Mouse (Mus musculus) mature B cell (primary cell): Measurements from ENCODE around the gene Camk1d.
"Not testable (repeated sequence)": the region's sequence is repeated elsewhere in the genome, so short reads cannot be mapped to it uniquely, and the experiment has no call there.

Experiments
- in situ Hi-C: fragments of 300-500 bp; cut with MboI; formaldehyde crosslinking; loops from 2 replicates; pipeline ENCODE4 v1.14.3; 2019

Gene Camk1d

GRCm38 (mm10) chr2:5572314-5573006 is 141.9 kb downstream of the Camk1d start:
- in situ Hi-C loops: no loop called here

- in situ Hi-C loops: no loop called here
Measured at GRCm38 (mm10) chr2:5566611-5567010, 147.7 kb downstream of the Camk1d start.

DNA sequence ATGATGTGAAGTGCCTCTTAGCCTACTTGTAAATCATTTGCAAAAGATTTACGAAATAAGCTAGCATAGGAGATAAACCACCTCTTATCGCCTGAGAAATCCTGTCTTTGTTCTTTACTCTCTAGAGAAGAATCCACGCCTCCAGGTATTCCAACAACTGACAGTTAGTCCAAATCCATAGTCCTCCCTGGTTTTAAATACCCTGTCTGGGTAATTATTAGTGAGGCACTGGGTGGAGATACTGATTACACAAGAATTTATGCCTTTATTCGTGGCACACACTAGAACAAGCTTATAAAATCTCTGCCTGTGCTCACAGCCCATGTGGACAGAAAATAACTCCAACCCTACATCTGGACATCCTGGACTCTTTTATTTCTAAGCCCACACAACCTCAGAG is 150.6 kb downstream of the Camk1d start:
- in situ Hi-C loops: no loop called here

GRCm38 (mm10) chr2:5561446-5561845 is 152.9 kb downstream of the Camk1d start:
- in situ Hi-C loops: no loop called here

DNA sequence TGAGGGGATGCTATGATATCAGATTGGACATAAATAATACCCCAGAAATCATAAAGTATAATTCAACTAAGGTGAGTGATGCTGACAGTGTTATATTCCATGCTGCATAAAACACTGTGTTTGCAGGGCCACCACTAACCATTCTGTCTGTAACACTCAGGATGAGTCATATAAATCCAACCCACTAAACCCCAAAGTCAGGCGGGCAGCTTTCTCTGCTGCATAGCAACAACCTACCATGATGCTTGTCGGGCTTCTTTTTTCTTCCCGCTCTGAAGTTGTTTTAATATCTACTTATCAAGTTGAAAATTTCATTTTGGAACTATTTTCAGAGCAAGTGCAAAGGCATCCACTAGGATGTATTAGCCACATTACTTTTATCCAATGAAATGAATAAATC is 161.1 kb downstream of the Camk1d start:
- in situ Hi-C loops: no loop called here

GRCm38 (mm10) chr2:5551758-5552255 is 162.5 kb downstream of the Camk1d start:
- in situ Hi-C loops: no loop called here

DNA sequence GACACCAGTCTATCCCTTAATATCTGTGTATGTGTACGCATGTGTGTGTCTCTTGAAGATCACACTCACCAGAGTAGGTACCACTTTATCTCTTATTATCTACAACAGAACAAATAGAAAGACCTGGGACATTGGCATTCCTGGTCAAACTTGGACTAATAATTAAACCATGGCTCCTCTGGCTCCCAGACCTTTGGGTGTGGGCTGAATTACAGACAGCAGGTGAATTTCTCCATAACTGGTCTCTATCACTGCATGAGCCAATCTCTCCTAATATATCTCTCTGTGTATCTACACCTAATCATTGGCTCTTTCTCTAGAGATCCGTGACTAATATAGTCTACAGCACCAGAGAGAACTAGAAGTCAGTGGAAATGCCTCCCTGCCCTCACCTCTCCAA is 165.0 kb downstream of the Camk1d start:
- in situ Hi-C loops: no loop called here

GRCm38 (mm10) chr2:5548872-5549271 is 165.4 kb downstream of the Camk1d start:
- in situ Hi-C loops: no loop called here

DNA sequence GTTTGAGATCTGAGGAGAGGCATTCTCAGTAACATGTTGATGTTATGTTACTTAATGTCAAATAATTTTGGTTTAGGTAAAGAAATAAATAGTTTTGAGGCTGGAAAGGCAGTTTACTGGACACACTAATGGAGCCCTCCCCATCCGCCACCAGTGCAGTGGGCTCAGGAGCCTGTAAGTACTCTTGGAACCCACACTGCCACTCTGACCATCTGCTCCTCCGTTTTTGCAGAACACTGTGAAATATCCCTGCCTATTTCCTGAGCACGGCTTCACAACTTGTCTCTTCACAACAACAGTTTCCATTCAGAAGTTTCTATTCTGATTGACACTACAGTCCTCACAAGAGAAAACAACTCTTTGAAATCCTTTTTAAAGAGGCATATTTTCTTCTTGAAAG is 173.4 kb downstream of the Camk1d start:
- in situ Hi-C loops: no loop called here

DNA sequence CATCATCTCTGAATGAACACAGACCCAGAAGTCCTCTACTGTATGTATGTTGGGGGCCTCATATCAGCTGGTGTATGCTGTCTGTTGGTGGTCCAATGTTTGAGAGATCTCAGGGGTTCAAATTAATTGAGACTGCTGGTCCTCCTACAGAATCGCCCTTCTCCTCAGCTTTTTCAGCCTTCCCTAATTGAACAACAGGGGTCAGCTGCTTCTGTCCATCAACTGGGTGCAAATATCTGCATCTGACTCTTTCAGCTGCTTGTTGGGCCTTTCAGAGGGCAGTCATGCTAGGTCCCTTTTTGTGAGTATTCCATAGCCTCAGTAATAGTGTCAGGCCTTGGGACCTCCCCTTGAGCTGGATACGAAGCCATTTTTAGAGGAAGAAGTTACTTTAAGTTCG is 174.4 kb downstream of the Camk1d start:
- in situ Hi-C loops: not testable (repeated sequence)

GRCm38 (mm10) chr2:5533868-5534267 is 180.4 kb downstream of the Camk1d start:
- in situ Hi-C loops: no loop called here

DNA sequence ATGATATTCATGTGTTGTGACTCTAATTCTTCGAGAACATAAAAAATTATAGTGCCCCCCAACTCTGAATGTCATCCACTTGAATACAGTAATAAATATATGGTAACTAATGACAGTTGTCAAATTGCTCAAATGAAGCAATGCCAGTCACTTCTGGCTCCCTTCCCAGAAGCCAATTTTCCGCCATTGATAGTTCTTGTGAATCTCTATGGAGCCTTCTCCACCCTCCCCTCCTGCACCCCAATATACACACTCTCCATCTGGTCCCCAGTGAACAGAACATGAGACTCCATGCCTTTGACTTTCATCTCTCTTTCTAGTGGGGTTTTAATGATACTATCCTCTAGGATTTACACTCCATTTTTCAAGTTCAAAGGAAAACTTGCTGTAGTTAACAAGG is 184.3 kb downstream of the Camk1d start:
- in situ Hi-C loops: no loop called here

GRCm38 (mm10) chr2:5519221-5519669 is 195.1 kb downstream of the Camk1d start:
- in situ Hi-C loops: no loop called here

DNA sequence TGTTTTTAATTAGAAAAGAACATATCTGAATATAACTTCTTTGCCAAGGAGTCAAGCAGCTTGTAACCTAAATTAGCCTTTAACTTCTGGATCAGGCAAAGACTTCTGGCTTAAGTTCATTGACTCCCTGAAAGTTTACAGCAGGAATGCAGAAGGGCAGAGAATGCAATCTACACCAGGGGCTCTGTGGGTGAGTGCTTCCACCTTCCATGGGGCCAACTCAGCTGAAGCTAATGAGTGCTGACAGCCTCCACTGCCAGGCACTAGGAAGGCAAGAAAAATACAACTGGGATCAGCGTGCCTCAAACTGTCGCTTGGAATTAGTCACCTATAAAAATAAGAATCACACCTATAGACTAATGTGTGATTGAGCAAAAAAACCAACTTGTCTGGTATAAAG is 199.2 kb downstream of the Camk1d start:
- in situ Hi-C loops: no loop called here

GRCm38 (mm10) chr2:5514095-5514494 is 200.2 kb downstream of the Camk1d start:
- in situ Hi-C loops: no loop called here

DNA sequence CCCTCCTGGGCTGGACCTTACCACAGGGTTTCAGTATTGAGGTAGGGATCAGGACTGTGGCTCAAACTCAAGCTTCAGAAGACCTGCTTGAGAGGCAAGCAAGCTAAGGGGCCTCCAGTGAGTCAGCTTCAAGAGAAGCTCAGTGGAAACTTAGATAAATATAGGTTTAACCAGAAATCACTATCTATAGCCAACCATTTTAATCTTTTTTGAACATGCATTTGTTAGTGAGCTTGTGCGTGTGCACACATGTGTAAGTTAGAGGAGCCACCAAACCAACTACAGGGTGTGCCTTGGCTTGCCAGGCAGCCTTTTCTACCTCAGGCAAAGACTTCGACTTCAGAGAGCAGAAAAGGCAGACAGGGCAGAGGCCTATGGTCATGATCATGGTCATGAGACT is 200.7 kb downstream of the Camk1d start:
- in situ Hi-C loops: no loop called here

DNA sequence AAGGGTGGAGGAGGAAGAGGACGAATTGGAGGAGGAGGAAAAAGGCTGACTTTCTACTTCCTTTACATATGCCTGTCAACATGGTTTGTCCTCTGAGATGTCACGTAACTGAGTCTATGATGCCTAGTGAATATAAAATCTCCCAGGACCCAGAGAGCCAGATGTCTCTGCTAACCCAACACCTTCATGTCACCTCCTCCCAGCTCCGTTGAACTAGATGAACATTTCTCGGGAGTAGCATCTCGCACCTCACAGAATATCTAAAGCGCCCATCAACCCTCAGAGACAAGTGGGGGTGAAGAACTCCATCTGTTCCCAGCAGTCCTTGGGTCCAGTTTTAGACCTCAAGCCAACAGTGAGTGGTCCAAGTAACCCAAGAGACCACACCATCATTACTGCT is 204.3 kb downstream of the Camk1d start:
- in situ Hi-C loops: no loop called here

- in situ Hi-C loops: no loop called here
Measured at GRCm38 (mm10) chr2:5499620-5500019, 214.7 kb downstream of the Camk1d start.

GRCm38 (mm10) chr2:5489916-5490315 is 224.4 kb downstream of the Camk1d start:
- in situ Hi-C loops: no loop called here

DNA sequence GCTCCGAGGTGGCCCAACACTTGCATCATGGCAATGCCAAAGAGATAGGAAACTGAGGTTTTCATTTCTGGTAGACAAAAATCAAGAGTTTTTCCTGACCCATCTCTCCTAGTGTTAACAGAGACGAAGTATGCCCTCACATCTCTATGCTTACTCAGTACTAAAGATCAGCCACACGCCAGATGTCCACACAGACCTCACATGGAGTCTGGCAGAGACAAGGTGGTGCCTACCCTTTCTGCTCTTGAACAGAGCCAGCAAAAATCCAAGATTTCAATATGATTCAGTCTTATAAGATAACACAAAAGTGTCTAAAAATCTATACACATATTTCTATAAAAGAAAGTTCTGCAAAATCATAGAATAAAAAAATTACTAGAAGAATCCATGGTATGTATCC is 227.0 kb downstream of the Camk1d start:
- in situ Hi-C loops: no loop called here

DNA sequence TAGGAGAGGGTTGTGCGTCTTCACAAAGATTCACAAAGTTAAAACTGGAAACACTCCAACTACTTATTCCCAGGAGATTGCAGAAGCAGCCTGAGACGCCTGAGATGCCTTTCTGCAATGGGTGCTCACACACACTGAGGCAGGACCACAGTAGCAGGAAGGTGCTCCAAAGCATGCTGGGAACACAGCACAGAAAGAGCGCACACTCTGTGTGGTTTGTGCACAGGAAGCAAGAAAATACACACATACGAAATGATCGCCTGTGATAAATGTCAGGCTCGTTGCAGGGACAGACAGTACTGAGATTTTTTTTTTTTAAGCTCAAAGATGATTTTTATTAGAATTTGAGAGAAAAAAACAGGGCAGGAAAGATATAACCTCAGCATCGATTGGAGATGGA is 227.7 kb downstream of the Camk1d start:
- in situ Hi-C loops: no loop called here

GRCm38 (mm10) chr2:5485786-5486185 is 228.5 kb downstream of the Camk1d start:
- in situ Hi-C loops: no loop called here

- in situ Hi-C loops: no loop called here
Measured at GRCm38 (mm10) chr2:5479886-5480285, 234.4 kb downstream of the Camk1d start.

GRCm38 (mm10) chr2:5478709-5479108 is 235.6 kb downstream of the Camk1d start:
- in situ Hi-C loops: no loop called here
